Mouse (Mus musculus) MEL (cell line): ENCODE measurements around the gene Rpl35a. TPM values are rescaled to one million over a fixed set of nuclear protein-coding genes. Genes with fewer than 3 reads are reported as not detected.

Source experiments
- DNase-seq: peaks from one replicate; pipeline ENCODE4 v3.0.0; 2011; ENCODE audit warnings: low read depth, low spot score
- H3K27ac ChIP-seq: 2 replicates; pipeline ENCODE4 v1.5.1; 2012; ENCODE audit warnings: low read depth, mild to moderate bottlenecking, control low read depth, low read length, moderate library complexity; ENCODE audit not compliant: control insufficient read depth
- H3K27me3 ChIP-seq, 2 experiments: fragments of 150-350 bp in 1 of 2; sonication (generic) in 1 of 2; 2 replicates each; pipeline ENCODE4 v1.6.1; 2012; ENCODE audit warnings: low read length in 2 of 2, mild to moderate bottlenecking in 2 of 2, improper control_type of control experiment in 1 of 2, moderate library complexity in 1 of 2; ENCODE audit not compliant: insufficient read depth in 2 of 2, control insufficient read depth in 1 of 2
- H3K36me3 ChIP-seq, 2 experiments: 2 replicates each; pipeline ENCODE4 v1.6.1; 2012 to 2014; ENCODE audit warnings: low read length in 2 of 2, improper control_type of control experiment in 1 of 2, inconsistent platforms in 1 of 2, mild to moderate bottlenecking in 1 of 2; ENCODE audit not compliant: insufficient read depth in 2 of 2, control insufficient read depth in 1 of 2
- H3K4me1 ChIP-seq, 2 experiments: fragments of 150-350 bp in 1 of 2; sonication (generic) in 1 of 2; 2 replicates each; pipeline ENCODE4 v1.6.1; 2012; ENCODE audit warnings: low read length in 2 of 2, improper control_type of control experiment in 1 of 2, mild to moderate bottlenecking in 1 of 2; ENCODE audit not compliant: insufficient read depth in 2 of 2, control insufficient read depth in 1 of 2
- H3K4me3 ChIP-seq, 2 experiments: fragments of 150-350 bp in 1 of 2; sonication (generic) in 1 of 2; 2 replicates each; pipeline ENCODE4 v1.5.1; 2012; ENCODE audit warnings: low read depth in 2 of 2, low read length in 2 of 2, mild to moderate bottlenecking in 2 of 2, moderate library complexity in 2 of 2, control low read depth in 1 of 2, improper control_type of control experiment in 1 of 2; ENCODE audit not compliant: control insufficient read depth in 1 of 2, insufficient read depth in 1 of 2
- H3K79me2 ChIP-seq: 2 replicates; pipeline ENCODE4 v1.6.1; 2012; ENCODE audit warnings: mild to moderate bottlenecking, low read length, moderate library complexity; ENCODE audit not compliant: control insufficient read depth, poor library complexity, insufficient read depth
- H3K9ac ChIP-seq: 2 replicates; pipeline ENCODE4 v1.6.1; 2012; ENCODE audit warnings: low read depth, mild to moderate bottlenecking, control low read depth, low read length, moderate library complexity; ENCODE audit not compliant: control insufficient read depth, poor library complexity, severe bottlenecking
- H3K9me3 ChIP-seq: fragments of 150-350 bp; sonication (generic); replicated peaks from 2 replicates; pipeline ENCODE4 v1.6.1; 2012; ENCODE audit warnings: mild to moderate bottlenecking, low read length, improper control_type of control experiment, moderate library complexity; ENCODE audit not compliant: insufficient read depth
- CHD2 ChIP-seq: IDR thresholded peaks from 2 replicates; pipeline ENCODE4 v1.6.1; 2011; ENCODE audit warnings: low read length, improper control_type of control experiment
- CTCF ChIP-seq, 3 experiments: IDR thresholded peaks in 2 of 3; conservative IDR thresholded peaks in 1 of 3; 2 replicates each; pipeline ENCODE4 v1.5.1; 2011 to 2012; ENCODE audit warnings: low read length in 3 of 3, low read depth in 2 of 3, mild to moderate bottlenecking in 2 of 3, improper control_type of control experiment in 1 of 3, inconsistent platforms in 1 of 3, mixed read lengths in 1 of 3, moderate library complexity in 1 of 3; ENCODE audit not compliant: control insufficient read depth in 1 of 3, insufficient read depth in 1 of 3, poor library complexity in 1 of 3, severe bottlenecking in 1 of 3
- E2F4 ChIP-seq: IDR thresholded peaks from 2 replicates; pipeline ENCODE4 v1.6.1; 2011; ENCODE audit warnings: low read depth, low read length, improper control_type of control experiment, borderline replicate concordance
- ELF1 ChIP-seq: IDR thresholded peaks from 2 replicates; pipeline ENCODE4 v1.6.1; 2014; ENCODE audit warnings: low read depth, mild to moderate bottlenecking, inconsistent platforms, low read length, improper control_type of control experiment, moderate library complexity
- GATA1 ChIP-seq: IDR thresholded peaks from 2 replicates; pipeline ENCODE4 v1.6.1; 2011; ENCODE audit warnings: low read depth, low read length, improper control_type of control experiment
- HCFC1 ChIP-seq: IDR thresholded peaks from 2 replicates; pipeline ENCODE4 v1.6.1; 2012; ENCODE audit warnings: low read depth, mild to moderate bottlenecking, inconsistent platforms, low read length, improper control_type of control experiment, moderate library complexity
- KAT2A ChIP-seq: conservative IDR thresholded peaks from 2 replicates; pipeline ENCODE4 v1.6.1; 2012; ENCODE audit warnings: low read depth, low read length, improper control_type of control experiment, inconsistent platforms
- MAX ChIP-seq: IDR thresholded peaks from 2 replicates; pipeline ENCODE4 v1.6.1; 2011; ENCODE audit warnings: low read length, improper control_type of control experiment
- MAZ ChIP-seq: IDR thresholded peaks from 2 replicates; pipeline ENCODE4 v1.6.1; 2012; ENCODE audit warnings: low read depth, mild to moderate bottlenecking, inconsistent platforms, low read length, improper control_type of control experiment
- MXI1 ChIP-seq: IDR thresholded peaks from 2 replicates; pipeline ENCODE4 v1.6.1; 2011; ENCODE audit warnings: mild to moderate bottlenecking, low read depth, low read length, improper control_type of control experiment
- MYB ChIP-seq: IDR thresholded peaks from 2 replicates; pipeline ENCODE4 v1.6.1; 2011; ENCODE audit warnings: mild to moderate bottlenecking, low read depth, low read length, improper control_type of control experiment
- MYC ChIP-seq: IDR thresholded peaks from 2 replicates; pipeline ENCODE4 v1.6.1; 2011; ENCODE audit warnings: low read depth, mild to moderate bottlenecking, low read length, improper control_type of control experiment, moderate library complexity
- NELFE ChIP-seq: IDR thresholded peaks from 2 replicates; pipeline ENCODE4 v1.6.1; 2011; ENCODE audit warnings: low read depth, low read length, improper control_type of control experiment
- NRF1 ChIP-seq: IDR thresholded peaks from 2 replicates; pipeline ENCODE4 v1.6.1; 2014; ENCODE audit warnings: low read depth, mild to moderate bottlenecking, inconsistent platforms, low read length, improper control_type of control experiment, moderate library complexity; ENCODE audit not compliant: poor library complexity, insufficient read depth, severe bottlenecking
- POLR2A ChIP-seq, 2 experiments: IDR thresholded peaks; 2 replicates each; pipeline ENCODE4 v1.6.1; 2011 to 2012; ENCODE audit warnings: low read length in 2 of 2, mild to moderate bottlenecking in 2 of 2, control low read depth in 1 of 2, improper control_type of control experiment in 1 of 2, low read depth in 1 of 2, moderate library complexity in 1 of 2; ENCODE audit not compliant: control insufficient read depth in 1 of 2, insufficient read depth in 1 of 2, poor library complexity in 1 of 2
- RCOR1 ChIP-seq: IDR thresholded peaks from 2 replicates; pipeline ENCODE4 v1.6.1; 2012; ENCODE audit warnings: low read depth, mild to moderate bottlenecking, inconsistent platforms, low read length, improper control_type of control experiment
- SIN3A ChIP-seq: IDR thresholded peaks from 2 replicates; pipeline ENCODE4 v1.6.1; 2012; ENCODE audit warnings: low read length, improper control_type of control experiment, inconsistent platforms
- TAL1 ChIP-seq: IDR thresholded peaks from 2 replicates; pipeline ENCODE4 v1.6.1; 2012; ENCODE audit warnings: mild to moderate bottlenecking, inconsistent platforms, low read length, moderate library complexity, mixed read lengths
- TBP ChIP-seq: IDR thresholded peaks from 2 replicates; pipeline ENCODE4 v1.8.0; 2011; ENCODE audit warnings: low read depth, low read length, improper control_type of control experiment
- TCF12 ChIP-seq: IDR thresholded peaks from 2 replicates; pipeline ENCODE4 v1.6.1; 2014; ENCODE audit warnings: low read depth, mild to moderate bottlenecking, inconsistent platforms, low read length, improper control_type of control experiment, moderate library complexity
- UBTF ChIP-seq: IDR thresholded peaks from 2 replicates; pipeline ENCODE4 v1.6.1; 2012; ENCODE audit warnings: low read depth, mild to moderate bottlenecking, inconsistent platforms, low read length, improper control_type of control experiment, moderate library complexity, borderline replicate concordance; ENCODE audit not compliant: insufficient read depth
- USF1 ChIP-seq: IDR thresholded peaks from 2 replicates; pipeline ENCODE4 v1.6.1; 2014; ENCODE audit warnings: low read depth, mild to moderate bottlenecking, inconsistent platforms, low read length, improper control_type of control experiment, moderate library complexity
- ZNF384 ChIP-seq: IDR thresholded peaks from 2 replicates; pipeline ENCODE4 v1.6.1; 2012; ENCODE audit warnings: low read depth, mild to moderate bottlenecking, inconsistent platforms, low read length, improper control_type of control experiment
- polyA plus RNA-seq, 2 experiments: library from polyadenylated mRNA; stranded (reverse) in 1 of 2; unstranded in 1 of 2; fragments of >175 nt in 1 of 2; fragments of >200 nt in 1 of 2; gene quantifications; 2 replicates each; pipeline versions ENCODE4 v1.2.1 to v1.2.4; 2012; ENCODE audit warnings: low replicate concordance in 2 of 2, low read depth in 1 of 2; ENCODE audit not compliant: insufficient read length in 2 of 2, insufficient read depth in 1 of 2, missing spikeins in 1 of 2
- total RNA-seq: library from RNA; depleted of rRNA; stranded (reverse); fragments of 300-350 nt; gene quantifications from 2 replicates; pipeline ENCODE4 v1.2.3, GENCODE M21; 2012; rRNA removed

Gene Rpl35a
- total RNA-seq (2,034 and 2,314 TPM in 2 replicates), polyA plus RNA-seq (1,000 to 10,000 TPM in 1 of 2 experiments, not detected in 1; 1,572 TPM)

DNA sequence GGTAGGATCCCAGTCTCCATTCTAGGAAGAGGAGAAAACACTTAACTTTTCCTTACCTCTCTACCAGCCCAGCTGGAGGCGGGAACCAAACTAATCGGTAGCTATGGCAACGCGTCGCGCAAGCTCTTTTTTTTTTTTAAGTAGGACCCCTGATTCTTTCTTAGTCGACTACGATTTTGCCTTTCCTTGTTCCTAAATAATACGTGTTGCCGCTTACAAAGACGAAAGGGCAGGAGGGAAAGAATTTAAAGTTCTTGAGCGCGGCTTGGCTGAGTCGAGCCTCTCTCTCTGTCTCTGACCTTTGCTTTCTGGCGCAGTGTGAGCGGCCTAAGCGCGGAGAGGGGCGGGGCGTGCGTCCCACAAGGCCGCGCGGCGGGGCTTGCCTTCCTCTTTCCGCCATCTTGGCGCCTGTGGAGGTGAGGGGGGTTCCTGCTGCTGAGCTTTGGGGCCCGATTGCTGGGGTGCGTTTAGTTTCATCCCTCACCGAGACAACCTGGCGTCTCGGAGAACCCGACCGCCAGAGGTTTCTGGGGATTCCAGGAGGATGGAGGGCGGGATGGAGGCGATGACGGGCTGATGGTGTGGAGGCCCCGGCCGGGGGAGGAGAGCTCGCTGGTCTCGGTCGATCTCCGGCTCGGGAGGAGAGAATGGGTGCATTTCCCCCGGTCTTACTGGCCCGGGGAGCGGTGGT, at the start of gene Rpl35a, which contains the start of gene Iqcg:
Gene Rpl35a (plus strand): TSS at position 359 of the 691 bp plus-strand sequence.
Gene Iqcg (minus strand): TSS at position 124 of the 691 bp plus-strand sequence.
- H3K36me3 ChIP-seq: peaks cover 11 to 24% of the 10 kb centered on the region in 2 experiments
- H3K4me1 ChIP-seq: peaks cover 0 to 14% of the 10 kb centered on the region in 2 experiments; a peak in 2 of 4 replicates
- peak within 1 kb of the TSS; percentile 50 to 92 for H3K4me3 ChIP-seq
- peak; percentile 95 for DNase-seq
- H3K9ac ChIP-seq: peak within 1 kb of the TSS; percentile 98
- H3K79me2 ChIP-seq: peaks cover 30% of the 10 kb centered on the region
- H3K9me3 ChIP-seq: no peaks in the 10 kb centered on the region
- no peaks in the 10 kb centered on the region for H3K27me3 ChIP-seq
- TF ChIP-seq CHD2: no peak
- peak; percentile 95 for TF ChIP-seq MYC
- TF ChIP-seq SIN3A: peak; percentile 100
- no peak for TF ChIP-seq UBTF
- TF ChIP-seq CTCF (IDR thresholded peaks at IDR 0.05 in 2 of 3, conservative IDR thresholded peaks at IDR 0.05 in 1 of 3; ENCODE audit: control insufficient read depth in 1 of 3, insufficient read depth in 1 of 3, low read depth in 2 of 3, low read length in 3 of 3, poor library complexity in 1 of 3, severe bottlenecking in 1 of 3): peak in 1 of 3 experiments; percentile 26; a peak in 1 of 6 replicates
- TF ChIP-seq E2F4: peak; percentile 83; the same call in 1 of the 2 replicates
- peak; percentile 100 for TF ChIP-seq MAX
- peak; percentile 85; the same call in 1 of the 2 replicates for TF ChIP-seq KAT2A
- peak; percentile 73 for TF ChIP-seq ELF1
- peak; percentile 87 for TF ChIP-seq MXI1
- TF ChIP-seq ZNF384: peak; percentile 100
- peak; percentile 2; the same call in 1 of the 2 replicates for TF ChIP-seq GATA1
- peak; percentile 95 for TF ChIP-seq HCFC1
- peak; percentile 29; the same call in 1 of the 2 replicates for TF ChIP-seq NRF1
- peak; percentile 95 for TF ChIP-seq NELFE
- no peak for TF ChIP-seq USF1
- no peak for TF ChIP-seq MYB
- TF ChIP-seq TCF12: peak; percentile 80
- peak; percentile 74 to 89; a peak in 3 of 4 replicates for TF ChIP-seq POLR2A (IDR thresholded peaks at IDR 0.05; ENCODE audit: control insufficient read depth in 1 of 2, insufficient read depth in 1 of 2, low read depth in 1 of 2, low read length in 2 of 2, poor library complexity in 1 of 2)
- peak; percentile 72; the same call in 1 of the 2 replicates for TF ChIP-seq TBP
- TF ChIP-seq TAL1: no peak
- peak; percentile 7; the same call in 1 of the 2 replicates for TF ChIP-seq RCOR1
- no peak; the same call in 1 of the 2 replicates for TF ChIP-seq MAZ
- peak within 1 kb of the TSS; percentile 99 for H3K27ac ChIP-seq
